Mouse (Mus musculus) left cerebral cortex, adult 6 months (tissue): ENCODE results near the gene Gm6370. TPM values are rescaled to one million over a fixed set of nuclear protein-coding genes. Genes with fewer than 3 reads are reported as not detected.

Experiments
- long read RNA-seq, 2 experiments: library from polyadenylated mRNA; unstranded; transcript quantifications; one replicate each; pipeline ENCODE4 v2.0.0; 2019 to 2020
- polyA plus RNA-seq: library from polyadenylated mRNA; unstranded; fragments of <200 nt; fragmentation: Nextera tagmentation; gene quantifications from 2 replicates; pipeline ENCODE4 v1.2.3, GENCODE M21; 2021

Gm6370 gene
- not detected in 2 replicates for polyA plus RNA-seq
- long read RNA-seq, experiment 1: 0 reads
- long read RNA-seq, experiment 2: 0 reads

DNA sequence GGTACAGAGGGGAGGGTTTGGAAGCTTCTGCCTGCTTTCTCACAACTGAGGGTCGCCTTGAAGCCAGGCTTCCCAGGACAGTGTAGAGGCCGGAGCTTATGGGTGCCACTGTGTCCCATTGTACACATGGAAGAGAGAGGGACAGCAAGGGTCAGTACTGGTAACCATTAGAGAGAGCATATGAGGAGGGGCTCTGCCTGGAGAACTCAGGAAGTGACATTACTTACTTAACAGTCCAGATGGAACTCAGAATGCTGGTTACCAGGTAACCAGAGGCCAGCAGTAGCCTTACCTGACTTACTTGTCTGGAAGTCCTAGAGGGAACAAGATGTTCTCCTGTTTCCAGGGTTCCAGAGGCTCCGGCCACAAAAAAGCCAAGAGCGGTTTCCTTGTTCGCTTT lies at the start of gene Gm6370:
TSS of gene Gm6370 (plus strand) at position 301 of the 400 bp plus-strand sequence.

GRCm38 (mm10) chr5:146481665-146482064 lies 9.5 kb upstream of the Gm6370 start, which contains the start of gene Gm6408:
Gm6408 (plus strand) TSS chr5:146481965.

DNA sequence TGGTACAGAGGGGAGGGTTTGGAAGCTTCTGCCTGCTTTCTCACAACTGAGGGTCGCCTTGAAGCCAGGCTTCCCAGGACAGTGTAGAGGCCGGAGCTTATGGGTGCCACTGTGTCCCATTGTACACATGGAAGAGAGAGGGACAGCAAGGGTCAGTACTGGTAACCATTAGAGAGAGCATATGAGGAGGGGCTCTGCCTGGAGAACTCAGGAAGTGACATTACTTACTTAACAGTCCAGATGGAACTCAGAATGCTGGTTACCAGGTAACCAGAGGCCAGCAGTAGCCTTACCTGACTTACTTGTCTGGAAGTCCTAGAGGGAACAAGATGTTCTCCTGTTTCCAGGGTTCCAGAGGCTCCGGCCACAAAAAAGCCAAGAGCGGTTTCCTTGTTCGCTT lies 10.9 kb downstream of the Gm6370 start, which contains the start of gene 4930449I24Rik:
TSS of gene 4930449I24Rik (plus strand) at position 301 of the 400 bp plus-strand sequence.

GRCm38 (mm10) chr5:146513823-146514222 lies 22.7 kb downstream of the Gm6370 start, which contains the start of gene Gm3402:
Gm3402 (plus strand) TSS chr5:146514123.

DNA sequence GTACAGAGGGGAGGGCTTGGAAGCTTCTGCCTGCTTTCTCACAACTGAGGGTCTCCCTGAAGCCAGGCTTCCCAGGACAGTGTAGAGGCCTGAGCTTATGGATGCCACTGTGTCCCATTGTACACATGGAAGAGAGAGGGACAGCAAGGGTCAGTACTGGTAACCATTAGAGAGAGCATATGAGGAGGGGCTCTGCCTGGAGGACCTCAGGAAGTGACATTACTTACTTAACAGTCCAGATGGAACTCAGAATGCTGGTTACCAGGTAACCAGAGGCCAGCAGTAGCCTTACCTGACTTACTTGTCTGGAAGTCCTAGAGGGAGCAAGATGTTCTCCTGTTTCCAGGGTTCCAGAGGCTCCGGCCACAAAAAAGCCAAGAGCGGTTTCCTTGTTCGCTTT lies 34.3 kb downstream of the Gm6370 start, which contains the start of gene Gm3404:
TSS of gene Gm3404 (plus strand) at position 301 of the 400 bp plus-strand sequence.

DNA sequence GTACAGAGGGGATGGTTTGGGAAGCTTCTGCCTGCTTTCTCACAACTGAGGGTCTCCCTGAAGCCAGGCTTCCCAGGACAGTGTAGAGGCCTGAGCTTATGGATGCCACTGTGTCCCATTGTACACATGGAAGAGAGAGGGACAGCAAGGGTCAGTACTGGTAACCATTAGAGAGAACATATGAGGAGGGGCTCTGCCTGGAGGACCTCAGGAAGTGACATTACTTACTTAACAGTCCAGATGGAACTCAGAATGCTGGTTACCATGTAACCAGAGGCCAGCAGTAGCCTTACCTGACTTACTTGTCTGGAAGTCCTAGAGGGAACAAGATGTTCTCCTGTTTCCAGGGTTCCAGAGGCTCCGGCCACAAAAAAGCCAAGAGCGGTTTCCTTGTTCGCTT lies 46.2 kb downstream of the Gm6370 start, which contains the start of gene Gm3409:
TSS of gene Gm3409 (plus strand) at position 301 of the 400 bp plus-strand sequence.

Other genes starting within 250 kb of the Gm6370 start
- gene Wasf3, start 106.4 kb upstream of the Gm6370 start, polyA plus RNA-seq: 23.4 and 47.8 TPM in 2 replicates
- not detected in 2 replicates for gene Gm6408, start 9.4 kb upstream of the Gm6370 start, polyA plus RNA-seq
- gene 4930449I24Rik, start 11.0 kb downstream of the Gm6370 start, polyA plus RNA-seq: not detected in 2 replicates
- not detected in 2 replicates for gene Gm3402, start 22.8 kb downstream of the Gm6370 start, polyA plus RNA-seq
- not detected in 2 replicates for gene Gm3404, start 34.4 kb downstream of the Gm6370 start, polyA plus RNA-seq
- gene Gm3409, start 46.3 kb downstream of the Gm6370 start, polyA plus RNA-seq: not detected in 2 replicates
- gene Gm3415, start 64.8 kb downstream of the Gm6370 start, polyA plus RNA-seq: not detected in 2 replicates
- 32.6 and 35.0 TPM in 2 replicates for gene Gpr12, start 93.9 kb downstream of the Gm6370 start, polyA plus RNA-seq